Mouse (Mus musculus) ES-E14 (cell line): ENCODE measurements around the gene Nme4. TPM values are rescaled to one million over a fixed set of nuclear protein-coding genes. Genes with fewer than 3 reads are reported as not detected.

Experiments used
- DNase-seq: peaks from one replicate; pipeline ENCODE4 v3.0.0-alpha.2; 2013; ENCODE audit warnings: low read depth, low spot score
- H3K27ac ChIP-seq: 2 replicates; pipeline ENCODE4 v1.5.1; 2012; ENCODE audit warnings: low read depth, mild to moderate bottlenecking, low read length, moderate library complexity, mixed read lengths; ENCODE audit not compliant: poor library complexity, insufficient read depth, severe bottlenecking
- H3K36me3 ChIP-seq: 2 replicates; pipeline ENCODE4 v1.6.1; 2012; ENCODE audit warnings: mild to moderate bottlenecking, low read length, moderate library complexity, mixed read lengths; ENCODE audit not compliant: control insufficient read depth, poor library complexity, insufficient read depth, severe bottlenecking
- H3K4me1 ChIP-seq, 2 experiments: fragments of 150-350 bp in 1 of 2; sonication (generic) in 1 of 2; 2 replicates each; pipeline ENCODE4 v1.6.1; 2012; ENCODE audit warnings: low read length in 2 of 2, mild to moderate bottlenecking in 1 of 2, mixed read lengths in 1 of 2; ENCODE audit not compliant: control insufficient read depth in 2 of 2, insufficient read depth in 2 of 2, poor library complexity in 1 of 2
- H3K4me3 ChIP-seq, 2 experiments: fragments of 150-350 bp in 1 of 2; sonication (generic) in 1 of 2; 2 replicates each; pipeline ENCODE4 v1.5.1; 2012; ENCODE audit warnings: low read length in 2 of 2, low read depth in 1 of 2, mild to moderate bottlenecking in 1 of 2, mixed read lengths in 1 of 2; ENCODE audit not compliant: insufficient read depth in 1 of 2, poor library complexity in 1 of 2, severe bottlenecking in 1 of 2
- H3K9ac ChIP-seq: 2 replicates; pipeline ENCODE4 v1.6.1; 2012; ENCODE audit warnings: low read depth, mild to moderate bottlenecking, low read length, mixed read lengths; ENCODE audit not compliant: poor library complexity, insufficient read depth, severe bottlenecking
- H3K9me3 ChIP-seq: fragments of 150-350 bp; sonication (generic); 2 replicates; pipeline ENCODE4 v1.6.1; 2012; ENCODE audit warnings: low read depth, mild to moderate bottlenecking, low read length; ENCODE audit not compliant: control insufficient read depth, insufficient read depth
- CHD2 ChIP-seq: IDR thresholded peaks from 2 replicates; pipeline ENCODE4 v1.6.1; 2014; ENCODE audit warnings: mild to moderate bottlenecking, low read depth, low read length, inconsistent platforms
- HCFC1 ChIP-seq: IDR thresholded peaks from 2 replicates; pipeline ENCODE4 v1.6.1; 2012; ENCODE audit warnings: low read length, inconsistent platforms, borderline replicate concordance; ENCODE audit not compliant: insufficient read depth
- MAFK ChIP-seq: IDR thresholded peaks from 2 replicates; pipeline ENCODE4 v1.6.1; 2014; ENCODE audit warnings: mild to moderate bottlenecking, low read depth, low read length, inconsistent platforms; ENCODE audit not compliant: insufficient read depth
- ZC3H11A ChIP-seq: IDR thresholded peaks from 2 replicates; pipeline ENCODE4 v1.6.1; 2012; ENCODE audit warnings: low read depth, mild to moderate bottlenecking, inconsistent platforms, low read length, borderline replicate concordance
- ZNF384 ChIP-seq: IDR thresholded peaks from 2 replicates; pipeline ENCODE4 v1.6.1; 2012; ENCODE audit warnings: low read depth, low read length, inconsistent platforms
- in situ Hi-C, 2 experiments: fragments of 600-800 bp; cut with MboI; formaldehyde crosslinking; loops; one replicate each; pipeline ENCODE4 v1.15.1; 2025; ENCODE audit warnings: low sequenced_read_pairs in 2 of 2, inconsistent platforms in 1 of 2; ENCODE audit not compliant: unreplicated experiment in 2 of 2
- total RNA-seq: library from RNA; depleted of rRNA; stranded (reverse); fragments of 300-350 nt; gene quantifications from 2 replicates; pipeline ENCODE4 v1.2.3, GENCODE M21; 2012

Nme4 gene
- total RNA-seq, 1 experiment = 96.4 TPM

- Histone ChIP-seq H3K4me1 (peaks cover 2 to 18% of the 10 kb centered on the region in 2 experiments; a peak in 2 of 4 replicates), H3K27ac (no peak within 1 kb of the TSS), H3K9me3 (no peaks in the 10 kb centered on the region), H3K36me3 (peaks cover 6% of the 10 kb centered on the region; the same call in 1 of the 2 replicates), H3K4me3 (peak within 1 kb of the TSS; percentile 82 to 89), H3K9ac (peak within 1 kb of the TSS; percentile 88)
- in situ Hi-C loops = no loop called here
- peak; percentile 84 for DNase-seq
- TF ChIP-seq MAFK (no peak), HCFC1 (0 out of 2 replicates have a peak, but pooled peaks have one; percentile 58), ZC3H11A (no peak)
Measured at GRCm38 (mm10) chr17:26068831-26069739, 26.3 kb downstream of the Nme4 start, which contains the start of gene Rab11fip3. Gene Rab11fip3 (minus strand): TSS chr17:26069555.

- peaks cover 2 to 18% of the 10 kb centered on the region in 2 experiments; a peak in 2 of 4 replicates for H3K4me1 ChIP-seq
- no peak overlapping the region for H3K27ac ChIP-seq
- H3K36me3 ChIP-seq = peaks cover 6% of the 10 kb centered on the region; the same call in 1 of the 2 replicates
- no peak for DNase-seq
- in situ Hi-C loops = no loop called here
- no peaks in the 10 kb centered on the region for H3K9me3 ChIP-seq
- H3K9ac ChIP-seq = peak overlapping the region; percentile 88
- H3K4me3 ChIP-seq = peak overlapping the region; percentile 82 to 89
- TF ChIP-seq MAFK (no peak), CHD2 (no peak), HCFC1 (no peak), ZNF384 (no peak), ZC3H11A (no peak)
Measured at GRCm38 (mm10) chr17:26068024-26068830, 27.2 kb downstream of the Nme4 start.

- no peak overlapping the region for H3K9ac ChIP-seq
- H3K27ac ChIP-seq = no peak overlapping the region
- TF ChIP-seq ZC3H11A (no peak), MAFK (0 out of 2 replicates have a peak, but pooled peaks have one; percentile 9)
- in situ Hi-C loops = no loop called here
- H3K9me3 ChIP-seq = no peaks in the 10 kb centered on the region
- H3K4me3 ChIP-seq = no peak overlapping the region
- H3K36me3 ChIP-seq = peaks cover 6% of the 10 kb centered on the region; the same call in 1 of the 2 replicates
- peaks cover 2 to 20% of the 10 kb centered on the region in 2 experiments; a peak in 2 of 4 replicates for H3K4me1 ChIP-seq
- DNase-seq = no peak
Measured at GRCm38 (mm10) chr17:26066488-26067020, 28.8 kb downstream of the Nme4 start.

DNA sequence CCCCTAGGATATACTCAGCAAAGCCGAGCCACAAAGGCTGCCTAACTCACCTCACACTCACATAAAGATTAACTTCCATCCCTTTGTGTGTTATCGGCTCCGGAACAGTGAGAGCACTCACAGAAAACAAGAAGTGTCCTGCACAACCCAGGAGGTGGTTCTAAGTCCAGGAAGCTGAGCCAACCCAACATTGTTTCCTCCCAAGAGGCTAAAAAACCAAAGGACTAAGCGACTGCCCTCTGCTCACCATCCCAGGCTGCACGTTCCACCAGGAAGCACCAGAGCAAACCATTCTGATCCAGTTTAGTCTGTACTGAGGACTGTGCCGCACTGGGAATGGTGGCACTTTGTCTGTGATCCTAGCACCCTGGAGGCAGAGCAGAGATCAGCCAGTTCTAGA lies 30.5 kb downstream of the Nme4 start:
- no peaks in the 10 kb centered on the region for H3K9me3 ChIP-seq
- peaks cover 2 to 25% of the 10 kb centered on the region in 2 experiments; a peak in 2 of 4 replicates for H3K4me1 ChIP-seq
- H3K27ac ChIP-seq = no peak overlapping the region
- DNase-seq = no peak
- TF ChIP-seq CHD2 = no peak
- TF ChIP-seq ZC3H11A = no peak
- TF ChIP-seq MAFK = no peak
- no peak for TF ChIP-seq ZNF384
- TF ChIP-seq HCFC1 = no peak
- in situ Hi-C loops = no loop called here
- no peak overlapping the region for H3K4me3 ChIP-seq
- H3K36me3 ChIP-seq = peaks cover 6% of the 10 kb centered on the region; the same call in 1 of the 2 replicates
- H3K9ac ChIP-seq = no peak overlapping the region
